Mouse (Mus musculus) CH12.LX (cell line): Measurements from ENCODE around the gene Tex33. TPM values are rescaled to one million over a fixed set of nuclear protein-coding genes. Genes with fewer than 3 reads are reported as not detected.

Source experiments
- polyA plus RNA-seq: library from polyadenylated mRNA; unstranded; fragments of >175 nt; gene quantifications from 2 replicates; pipeline ENCODE4 v1.2.1, GENCODE M21; 2012; ENCODE audit warnings: low read depth; ENCODE audit not compliant: insufficient read length
- total RNA-seq, 2 experiments: library from RNA; depleted of rRNA; stranded (reverse); fragments of 300-350 nt in 1 of 2; fragments of >200 nt in 1 of 2; gene quantifications; 2 replicates each; pipeline ENCODE4 v1.2.3; 2012 to 2014

Tex33 gene
- total and polyA plus RNA-seq, 3 experiments, result not detected

Other genes starting within 250 kb of the Tex33 start
- 72.1 and 84.9 TPM in 2 replicates for gene Ift27, start 221.8 kb downstream of the Tex33 start, total RNA-seq (2012; rRNA removed)
- gene Ift27, start 221.8 kb downstream of the Tex33 start, total RNA-seq (2014; rRNA removed), result 67.1 and 84.1 TPM in 2 replicates
- gene Ift27, start 221.8 kb downstream of the Tex33 start, polyA plus RNA-seq, result 82.1 and 87.2 TPM in 2 replicates
- 11.8 and 12.8 TPM in 2 replicates for gene Pvalb, start 189.5 kb downstream of the Tex33 start, total RNA-seq (2012; rRNA removed)
- gene Pvalb, start 189.5 kb downstream of the Tex33 start, total RNA-seq (2014; rRNA removed), result 10.0 and 11.4 TPM in 2 replicates
- gene Pvalb, start 189.5 kb downstream of the Tex33 start, polyA plus RNA-seq, result 16.4 and 21.0 TPM in 2 replicates
- gene Ncf4, start 151.1 kb downstream of the Tex33 start, total RNA-seq (2012; rRNA removed), result 213 and 339 TPM in 2 replicates
- 177 and 188 TPM in 2 replicates for gene Ncf4, start 151.1 kb downstream of the Tex33 start, total RNA-seq (2014; rRNA removed)
- 118 and 145 TPM in 2 replicates for gene Ncf4, start 151.1 kb downstream of the Tex33 start, polyA plus RNA-seq
- gene Csf2rb2, start 90.2 kb downstream of the Tex33 start, total RNA-seq (2012; rRNA removed), result 15.6 and 21.6 TPM in 2 replicates
- 9.9 and 14.8 TPM in 2 replicates for gene Csf2rb2, start 90.2 kb downstream of the Tex33 start, total RNA-seq (2014; rRNA removed)
- 56.5 and 56.6 TPM in 2 replicates for gene Csf2rb2, start 90.2 kb downstream of the Tex33 start, polyA plus RNA-seq
- 146 and 179 TPM in 2 replicates for gene Csf2rb, start 70.2 kb downstream of the Tex33 start, total RNA-seq (2012; rRNA removed)
- 124 and 134 TPM in 2 replicates for gene Csf2rb, start 70.2 kb downstream of the Tex33 start, total RNA-seq (2014; rRNA removed)
- gene Csf2rb, start 70.2 kb downstream of the Tex33 start, polyA plus RNA-seq, result 222 and 269 TPM in 2 replicates
- gene Tst, start 10.0 kb upstream of the Tex33 start, total RNA-seq (2012; rRNA removed), result 1.8 and 2.0 TPM in 2 replicates
- 0.66 and 0.67 TPM in 2 replicates for gene Tst, start 10.0 kb upstream of the Tex33 start, total RNA-seq (2014; rRNA removed)
- gene Tst, start 10.0 kb upstream of the Tex33 start, polyA plus RNA-seq, result 0.56 and 0.57 TPM in 2 replicates
- gene Mpst, start 10.5 kb upstream of the Tex33 start, total RNA-seq (2012; rRNA removed), result 33.0 and 46.3 TPM in 2 replicates
- gene Mpst, start 10.5 kb upstream of the Tex33 start, total RNA-seq (2014; rRNA removed), result 18.1 and 27.0 TPM in 2 replicates
- 21.5 and 24.4 TPM in 2 replicates for gene Mpst, start 10.5 kb upstream of the Tex33 start, polyA plus RNA-seq
- not detected in 2 replicates for gene Kctd17, start 32.7 kb upstream of the Tex33 start, total RNA-seq (2012; rRNA removed)
- not detected in 2 replicates for gene Kctd17, start 32.7 kb upstream of the Tex33 start, total RNA-seq (2014; rRNA removed)
- gene Kctd17, start 32.7 kb upstream of the Tex33 start, polyA plus RNA-seq, result not detected in 2 replicates
- gene Tmprss6, start 72.7 kb upstream of the Tex33 start, total RNA-seq (2012; rRNA removed), result 0.08 and 0.34 TPM in 2 replicates
- gene Tmprss6, start 72.7 kb upstream of the Tex33 start, total RNA-seq (2014; rRNA removed), result 0.24 TPM in 2 replicates
- gene Tmprss6, start 72.7 kb upstream of the Tex33 start, polyA plus RNA-seq, result 0.54 and 0.70 TPM in 2 replicates
- 31.2 and 34.3 TPM in 2 replicates for gene Il2rb, start 99.4 kb upstream of the Tex33 start, total RNA-seq (2012; rRNA removed)
- 26.0 and 32.1 TPM in 2 replicates for gene Il2rb, start 99.4 kb upstream of the Tex33 start, total RNA-seq (2014; rRNA removed)
- gene Il2rb, start 99.4 kb upstream of the Tex33 start, polyA plus RNA-seq, result 47.2 and 60.0 TPM in 2 replicates
- 4.1 and 6.3 TPM in 2 replicates for gene C1qtnf6, start 135.5 kb upstream of the Tex33 start, total RNA-seq (2012; rRNA removed)
- gene C1qtnf6, start 135.5 kb upstream of the Tex33 start, total RNA-seq (2014; rRNA removed), result 5.0 and 5.7 TPM in 2 replicates
- gene C1qtnf6, start 135.5 kb upstream of the Tex33 start, polyA plus RNA-seq, result 27.7 and 28.1 TPM in 2 replicates
- gene Sstr3, start 148.8 kb upstream of the Tex33 start, total RNA-seq (2012; rRNA removed), result not detected in 2 replicates
- gene Sstr3, start 148.8 kb upstream of the Tex33 start, total RNA-seq (2014; rRNA removed), result not detected in 2 replicates
- gene Sstr3, start 148.8 kb upstream of the Tex33 start, polyA plus RNA-seq, result 0.14 and 0.36 TPM in 2 replicates
- gene Rac2, start 176.9 kb upstream of the Tex33 start, total RNA-seq (2012; rRNA removed), result 314 and 453 TPM in 2 replicates
- gene Rac2, start 176.9 kb upstream of the Tex33 start, total RNA-seq (2014; rRNA removed), result 142 and 160 TPM in 2 replicates
- 883 and 942 TPM in 2 replicates for gene Rac2, start 176.9 kb upstream of the Tex33 start, polyA plus RNA-seq
- gene Cyth4, start 201.1 kb upstream of the Tex33 start, total RNA-seq (2012; rRNA removed), result 42.2 and 51.9 TPM in 2 replicates
- gene Cyth4, start 201.1 kb upstream of the Tex33 start, total RNA-seq (2014; rRNA removed), result 38.6 and 39.2 TPM in 2 replicates
- gene Cyth4, start 201.1 kb upstream of the Tex33 start, polyA plus RNA-seq, result 75.3 and 80.5 TPM in 2 replicates